Mouse (Mus musculus): Measurements from ENCODE around the gene Sytl1. TPM values are rescaled to one million over a fixed set of nuclear protein-coding genes. Genes with fewer than 3 reads are reported as not detected.

Gene Sytl1
- 9.3 and 10.3 TPM in 2 replicates for polyA plus RNA-seq (2014; fragmentation: Nextera tagmentation; extraction: Ambion mirVana)

DNA sequence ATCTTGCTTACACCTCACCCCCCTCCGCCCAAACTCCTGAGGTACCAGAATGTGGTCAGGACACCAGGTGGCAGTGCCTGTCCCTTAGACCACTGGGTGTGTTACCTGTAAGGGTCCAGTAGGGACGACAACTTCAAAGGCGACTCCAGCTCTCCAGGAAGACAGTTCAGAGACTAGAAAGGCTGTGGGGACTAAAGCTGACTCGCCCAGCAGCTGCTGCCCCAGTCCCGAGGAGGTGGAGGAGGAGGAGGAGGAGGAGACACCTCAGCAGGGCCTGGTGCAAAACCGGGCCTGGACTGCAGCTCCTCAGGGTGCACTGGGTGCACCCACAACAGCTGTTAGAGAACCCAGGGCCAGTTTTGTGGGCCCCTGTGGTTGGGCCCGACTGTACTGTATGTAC, at the start of gene Sytl1:
Sytl1 (minus strand) TSS at position 232 of the 400 bp plus-strand sequence.
- WGBS = 32% methylated on average over 7 of the region's 7 CpGs
- H3K9ac ChIP-seq (replicated peaks; ENCODE audit: low read depth, low read length) = no peak within 1 kb of the TSS

DNA sequence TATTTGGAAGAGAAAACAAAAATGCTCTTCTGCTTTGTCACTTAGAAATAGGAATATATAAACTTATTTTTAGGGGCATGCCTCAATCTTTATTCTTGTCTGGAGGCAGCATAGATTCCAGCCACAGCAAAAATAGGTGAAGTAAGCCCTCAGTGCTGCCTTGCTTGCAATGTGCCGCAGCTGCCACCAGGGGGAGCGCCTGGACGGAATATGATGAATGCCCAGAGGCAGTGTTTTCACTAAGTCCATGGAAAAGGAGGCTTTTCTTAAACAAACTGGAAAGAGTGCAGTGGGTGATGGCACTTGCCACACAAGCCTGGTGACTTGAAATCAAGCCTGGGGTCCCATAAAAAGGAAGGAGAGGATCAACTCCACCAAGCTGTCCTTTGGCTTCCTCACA, 47.0 kb upstream of the Sytl1 start:
- no peaks in the 10 kb centered on the region for H3K9me3 ChIP-seq (ENCODE audit: control insufficient read depth, low read depth, low read length)
- H3K27me3 ChIP-seq (ENCODE audit: control insufficient read depth, insufficient read depth, low read length) = no peaks in the 10 kb centered on the region
- 0% methylated on average over 3 of the region's 3 CpGs for whole genome bisulfite sequencing
- no peaks in the 10 kb centered on the region for H3K4me1 ChIP-seq (ENCODE audit: control insufficient read depth, insufficient read depth, low read length)
- no peak overlapping the region for H3K9ac ChIP-seq (replicated peaks; ENCODE audit: low read depth, low read length)
- H3K4me2 ChIP-seq (replicated peaks; ENCODE audit: low read depth, low read length) = no peak overlapping the region
- peaks cover 3% of the 10 kb centered on the region; the same call in 1 of the 2 replicates for H3K36me3 ChIP-seq (ENCODE audit: control insufficient read depth, insufficient read depth, low read length)
- ATAC-seq (ENCODE audit: insufficient number of reproducible peaks, insufficient read depth, low FRiP score, low read depth) = no peak
- no peak overlapping the region for H3K27ac ChIP-seq (ENCODE audit: low read length)
- H3K4me3 ChIP-seq (ENCODE audit: low read depth, low read length) = no peak overlapping the region

More for the DNA sequence above, at the start of gene Sytl1:
- Histone ChIP-seq H3K27ac (ENCODE audit: low read length) (peak within 1 kb of the TSS; percentile 27; the same call in 1 of the 2 replicates), H3K4me3 (ENCODE audit: low read depth, low read length) (peak within 1 kb of the TSS; percentile 6; the same call in 1 of the 2 replicates), H3K27me3 (ENCODE audit: control insufficient read depth, insufficient read depth, low read length) (no peaks in the 10 kb centered on the region), H3K9me3 (ENCODE audit: control insufficient read depth, low read depth, low read length) (no peaks in the 10 kb centered on the region), H3K36me3 (ENCODE audit: control insufficient read depth, insufficient read depth, low read length) (peaks cover 24% of the 10 kb centered on the region), H3K4me2 (replicated peaks; ENCODE audit: low read depth, low read length) (peak within 1 kb of the TSS; percentile 12; the same call in 1 of the 2 replicates), H3K4me1 (ENCODE audit: control insufficient read depth, insufficient read depth, low read length) (0 out of 2 replicates have a peak, but pooled peaks cover under 1% of the 10 kb centered on the region)
- ATAC-seq (ENCODE audit: insufficient number of reproducible peaks, insufficient read depth, low FRiP score, low read depth) = no peak

DNA sequence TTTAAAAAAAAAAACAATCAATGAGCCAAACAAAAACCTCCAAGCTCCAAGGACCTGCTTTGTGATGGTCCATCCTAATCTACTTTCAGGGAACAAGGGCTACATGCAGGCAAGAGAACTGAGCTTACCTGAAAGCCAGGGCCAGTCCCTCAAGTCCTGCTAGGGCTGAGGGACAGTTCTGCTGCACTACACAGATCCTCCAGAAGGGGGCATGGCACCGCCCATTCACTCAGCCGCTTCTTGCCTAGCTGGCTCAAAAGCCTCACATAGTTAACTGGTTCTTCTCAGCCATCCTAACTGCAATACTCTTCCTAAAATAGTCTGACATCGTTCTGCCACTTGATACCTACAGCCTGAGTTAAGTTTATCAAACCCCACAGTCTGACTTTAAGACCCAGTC, 44.4 kb upstream of the Sytl1 start:
- H3K4me3 ChIP-seq (ENCODE audit: low read depth, low read length) = no peak overlapping the region
- no peaks in the 10 kb centered on the region for H3K4me1 ChIP-seq (ENCODE audit: control insufficient read depth, insufficient read depth, low read length)
- H3K9ac ChIP-seq (replicated peaks; ENCODE audit: low read depth, low read length) = no peak overlapping the region
- peaks cover 5% of the 10 kb centered on the region; the same call in 1 of the 2 replicates for H3K36me3 ChIP-seq (ENCODE audit: control insufficient read depth, insufficient read depth, low read length)
- 48% methylated on average over 3 of the region's 3 CpGs for WGBS
- H3K4me2 ChIP-seq (replicated peaks; ENCODE audit: low read depth, low read length) = no peak overlapping the region
- no peak overlapping the region for H3K27ac ChIP-seq (ENCODE audit: low read length)
- no peak for ATAC-seq (ENCODE audit: insufficient number of reproducible peaks, insufficient read depth, low FRiP score, low read depth)
- H3K9me3 ChIP-seq (ENCODE audit: control insufficient read depth, low read depth, low read length) = no peaks in the 10 kb centered on the region
- no peaks in the 10 kb centered on the region for H3K27me3 ChIP-seq (ENCODE audit: control insufficient read depth, insufficient read depth, low read length)

DNA sequence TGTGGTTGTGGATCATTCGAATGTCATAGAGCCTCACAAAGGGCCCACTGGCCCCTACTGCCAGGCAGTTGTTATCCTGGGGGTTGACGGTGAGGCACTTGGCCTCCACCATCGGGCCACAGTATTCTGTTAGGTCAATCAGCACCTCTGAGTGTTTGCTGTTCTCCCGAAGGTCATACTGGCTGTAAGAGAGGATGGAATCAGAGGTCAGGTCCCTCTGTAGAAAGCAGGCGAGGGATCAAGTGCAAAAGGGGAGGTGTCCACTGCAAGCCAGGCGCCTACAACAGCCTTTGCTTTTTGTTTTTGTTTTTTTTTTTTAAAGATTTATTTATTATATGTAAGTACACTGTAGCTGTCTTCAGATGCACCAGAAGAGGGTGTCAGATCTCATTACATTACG, 42.9 kb upstream of the Sytl1 start:
- H3K4me2 ChIP-seq (replicated peaks; ENCODE audit: low read depth, low read length) = no peak overlapping the region
- no peak overlapping the region for H3K4me3 ChIP-seq (ENCODE audit: low read depth, low read length)
- no peaks in the 10 kb centered on the region for H3K27me3 ChIP-seq (ENCODE audit: control insufficient read depth, insufficient read depth, low read length)
- H3K27ac ChIP-seq (ENCODE audit: low read length) = no peak overlapping the region
- H3K9me3 ChIP-seq (ENCODE audit: control insufficient read depth, low read depth, low read length) = no peaks in the 10 kb centered on the region
- WGBS = 84% methylated on average over 6 of the region's 7 CpGs
- peaks cover 8% of the 10 kb centered on the region for H3K36me3 ChIP-seq (ENCODE audit: control insufficient read depth, insufficient read depth, low read length)
- no peak for ATAC-seq (ENCODE audit: insufficient number of reproducible peaks, insufficient read depth, low FRiP score, low read depth)
- no peak overlapping the region for H3K9ac ChIP-seq (replicated peaks; ENCODE audit: low read depth, low read length)
- no peaks in the 10 kb centered on the region for H3K4me1 ChIP-seq (ENCODE audit: control insufficient read depth, insufficient read depth, low read length)

DNA sequence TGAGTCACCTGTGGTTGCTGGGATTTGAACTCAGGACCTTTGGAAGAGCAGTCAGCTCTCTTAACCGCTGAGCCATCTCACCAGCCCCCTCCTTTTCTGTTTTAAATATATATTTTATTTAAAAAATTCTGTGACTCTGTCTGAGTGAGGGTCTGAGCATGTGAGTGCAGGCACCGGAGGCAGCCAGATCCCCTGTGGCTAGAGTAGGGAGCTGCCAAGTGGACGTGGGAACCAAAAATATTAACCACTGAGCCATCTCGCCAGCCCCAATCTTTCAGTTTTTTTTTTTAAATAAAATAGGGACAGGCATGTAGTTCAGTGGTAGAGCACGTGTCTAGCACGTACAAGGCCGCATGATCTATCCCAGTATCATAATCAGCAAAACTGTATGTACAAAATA, 41.9 kb upstream of the Sytl1 start:
- H3K4me2 ChIP-seq (replicated peaks; ENCODE audit: low read depth, low read length) = no peak overlapping the region
- 93% methylated on average over 7 of the region's 7 CpGs for WGBS
- no peak overlapping the region for H3K9ac ChIP-seq (replicated peaks; ENCODE audit: low read depth, low read length)
- H3K9me3 ChIP-seq (ENCODE audit: control insufficient read depth, low read depth, low read length) = no peaks in the 10 kb centered on the region
- ATAC-seq (ENCODE audit: insufficient number of reproducible peaks, insufficient read depth, low FRiP score, low read depth) = no peak
- no peak overlapping the region for H3K27ac ChIP-seq (ENCODE audit: low read length)
- H3K4me3 ChIP-seq (ENCODE audit: low read depth, low read length) = no peak overlapping the region
- peaks cover 13% of the 10 kb centered on the region for H3K36me3 ChIP-seq (ENCODE audit: control insufficient read depth, insufficient read depth, low read length)
- no peaks in the 10 kb centered on the region for H3K27me3 ChIP-seq (ENCODE audit: control insufficient read depth, insufficient read depth, low read length)
- H3K4me1 ChIP-seq (ENCODE audit: control insufficient read depth, insufficient read depth, low read length) = no peaks in the 10 kb centered on the region

- Histone ChIP-seq H3K36me3 (ENCODE audit: control insufficient read depth, insufficient read depth, low read length) (peaks cover 13% of the 10 kb centered on the region), H3K27me3 (ENCODE audit: control insufficient read depth, insufficient read depth, low read length) (no peaks in the 10 kb centered on the region), H3K4me1 (ENCODE audit: control insufficient read depth, insufficient read depth, low read length) (peaks cover 13% of the 10 kb centered on the region; the same call in 1 of the 2 replicates), H3K4me2 (replicated peaks; ENCODE audit: low read depth, low read length) (no peak overlapping the region), H3K9ac (replicated peaks; ENCODE audit: low read depth, low read length) (no peak overlapping the region), H3K4me3 (ENCODE audit: low read depth, low read length) (no peak overlapping the region), H3K9me3 (ENCODE audit: control insufficient read depth, low read depth, low read length) (no peaks in the 10 kb centered on the region), H3K27ac (ENCODE audit: low read length) (no peak overlapping the region)
- ATAC-seq (ENCODE audit: insufficient number of reproducible peaks, insufficient read depth, low FRiP score, low read depth) = no peak
- 79% methylated on average over 5 of the region's 5 CpGs for WGBS
Measured at GRCm38 (mm10) chr4:133302668-133303067, 39.8 kb upstream of the Sytl1 start.

- ATAC-seq (ENCODE audit: insufficient number of reproducible peaks, insufficient read depth, low FRiP score, low read depth) = no peak
- no peak overlapping the region for H3K27ac ChIP-seq (ENCODE audit: low read length)
- WGBS = 23% methylated on average over 4 of the region's 4 CpGs
- peaks cover 21% of the 10 kb centered on the region for H3K36me3 ChIP-seq (ENCODE audit: control insufficient read depth, insufficient read depth, low read length)
- no peaks in the 10 kb centered on the region for H3K27me3 ChIP-seq (ENCODE audit: control insufficient read depth, insufficient read depth, low read length)
- no peak overlapping the region for H3K4me3 ChIP-seq (ENCODE audit: low read depth, low read length)
- H3K9ac ChIP-seq (replicated peaks; ENCODE audit: low read depth, low read length) = no peak overlapping the region
- peaks cover 17% of the 10 kb centered on the region for H3K4me1 ChIP-seq (ENCODE audit: control insufficient read depth, insufficient read depth, low read length)
- H3K4me2 ChIP-seq (replicated peaks; ENCODE audit: low read depth, low read length) = no peak overlapping the region
- no peaks in the 10 kb centered on the region for H3K9me3 ChIP-seq (ENCODE audit: control insufficient read depth, low read depth, low read length)
Measured at GRCm38 (mm10) chr4:133301802-133302201, 38.9 kb upstream of the Sytl1 start.

DNA sequence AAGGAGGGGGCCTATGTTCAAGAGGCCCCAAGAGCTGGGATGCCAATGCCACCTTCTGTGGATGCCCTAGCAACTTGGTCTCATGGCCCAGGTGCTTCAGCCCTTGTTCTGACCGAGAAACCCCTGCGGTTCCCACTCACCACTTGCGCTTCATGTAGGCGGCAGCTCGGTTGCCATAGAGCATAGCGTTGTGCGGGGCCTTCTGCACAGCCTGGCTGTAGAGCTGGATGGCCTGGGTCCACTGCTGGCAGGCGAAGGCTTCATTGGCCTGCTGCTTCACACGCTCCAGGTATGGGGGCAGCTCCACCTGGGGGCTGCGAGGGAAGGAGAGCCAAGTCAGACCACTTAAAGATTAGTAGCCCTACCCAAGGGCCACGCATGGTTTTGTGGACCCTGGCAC, 37.5 kb upstream of the Sytl1 start:
- Histone ChIP-seq H3K4me3 (ENCODE audit: low read depth, low read length) (no peak overlapping the region), H3K4me2 (replicated peaks; ENCODE audit: low read depth, low read length) (no peak overlapping the region), H3K27ac (ENCODE audit: low read length) (no peak overlapping the region), H3K9ac (replicated peaks; ENCODE audit: low read depth, low read length) (no peak overlapping the region), H3K27me3 (ENCODE audit: control insufficient read depth, insufficient read depth, low read length) (no peaks in the 10 kb centered on the region), H3K4me1 (ENCODE audit: control insufficient read depth, insufficient read depth, low read length) (peaks cover 17% of the 10 kb centered on the region), H3K36me3 (ENCODE audit: control insufficient read depth, insufficient read depth, low read length) (peaks cover 34% of the 10 kb centered on the region), H3K9me3 (ENCODE audit: control insufficient read depth, low read depth, low read length) (no peaks in the 10 kb centered on the region)
- whole genome bisulfite sequencing = 86% methylated on average over 11 of the region's 11 CpGs
- no peak for ATAC-seq (ENCODE audit: insufficient number of reproducible peaks, insufficient read depth, low FRiP score, low read depth)

- ATAC-seq (ENCODE audit: insufficient number of reproducible peaks, insufficient read depth, low FRiP score, low read depth) = no peak; the same call in 1 of the 2 replicates
- Histone ChIP-seq H3K9me3 (ENCODE audit: control insufficient read depth, low read depth, low read length) (no peaks in the 10 kb centered on the region), H3K4me1 (ENCODE audit: control insufficient read depth, insufficient read depth, low read length) (peaks cover 17% of the 10 kb centered on the region), H3K27me3 (ENCODE audit: control insufficient read depth, insufficient read depth, low read length) (no peaks in the 10 kb centered on the region), H3K4me3 (ENCODE audit: low read depth, low read length) (no peak overlapping the region), H3K27ac (ENCODE audit: low read length) (peak overlapping the region; percentile 33; the same call in 1 of the 2 replicates), H3K9ac (replicated peaks; ENCODE audit: low read depth, low read length) (no peak overlapping the region), H3K4me2 (replicated peaks; ENCODE audit: low read depth, low read length) (no peak overlapping the region), H3K36me3 (ENCODE audit: control insufficient read depth, insufficient read depth, low read length) (peaks cover 34% of the 10 kb centered on the region)
- 47% methylated on average over 5 of the region's 5 CpGs for WGBS
Measured at GRCm38 (mm10) chr4:133299701-133300100, 36.8 kb upstream of the Sytl1 start.
